Mouse (Mus musculus): ENCODE results near the gene Slc28a3.

GRCm38 (mm10) chr13:58515635-58516034, 95.0 kb downstream of the Slc28a3 start:
- TF ChIP-seq CTCF (IDR thresholded peaks at IDR 0.05; ENCODE audit: extremely low read depth, insufficient read depth, insufficient read length, insufficient replicate concordance): no peak
- no peak for TF ChIP-seq POLR2A (IDR thresholded peaks at IDR 0.05; ENCODE audit: low read depth, low read length)
